Mouse (Mus musculus) midbrain, embryonic 11.5 days (tissue): ENCODE measurements around the gene Ubn1. TPM values are rescaled to one million over a fixed set of nuclear protein-coding genes. Genes with fewer than 3 reads are reported as not detected.

ENCODE experiments used
- ATAC-seq: fragments of 200-750 bp; cut with Nextera tagmentation; 2 replicates; pipeline ENCODE4 v1.8.0; 2017; ENCODE audit warnings: moderate TSS enrichment, moderate library complexity; ENCODE audit not compliant: low FRiP score
- DNase-seq: peaks from one replicate; pipeline ENCODE4 v3.0.0; 2015; ENCODE audit warnings: low spot score; ENCODE audit errors: missing footprints
- H3K27ac ChIP-seq: fragments of 300-500 bp; sonication (generic); 2 replicates; pipeline ENCODE4 v1.5.1; 2014; ENCODE audit warnings: low read depth, low read length
- H3K27me3 ChIP-seq: fragments of 300-500 bp; sonication (generic); 2 replicates; pipeline ENCODE4 v1.6.1; 2014; ENCODE audit warnings: mild to moderate bottlenecking, low read length, moderate library complexity, mixed read lengths; ENCODE audit not compliant: control insufficient read depth, insufficient read depth
- H3K36me3 ChIP-seq: fragments of 300-500 bp; sonication (generic); 2 replicates; pipeline ENCODE4 v1.6.1; 2014; ENCODE audit warnings: mild to moderate bottlenecking, low read length, moderate library complexity, mixed read lengths; ENCODE audit not compliant: control insufficient read depth, insufficient read depth
- H3K4me1 ChIP-seq: fragments of 300-500 bp; sonication (generic); 2 replicates; pipeline ENCODE4 v1.6.1; 2014; ENCODE audit warnings: low read length; ENCODE audit not compliant: control insufficient read depth, insufficient read depth
- H3K4me2 ChIP-seq: fragments of 300-500 bp; sonication (generic); 2 replicates; pipeline ENCODE4 v1.6.1; 2014; ENCODE audit warnings: mild to moderate bottlenecking, moderate library complexity
- H3K4me3 ChIP-seq: fragments of 300-500 bp; sonication (generic); 2 replicates; pipeline ENCODE4 v1.5.1; 2014; ENCODE audit warnings: low read depth, low read length
- H3K9ac ChIP-seq: fragments of 300-500 bp; sonication (generic); 2 replicates; pipeline ENCODE4 v1.6.1; 2014; ENCODE audit warnings: low read length
- H3K9me3 ChIP-seq: fragments of 300-500 bp; sonication (generic); 2 replicates; pipeline ENCODE4 v1.6.1; 2016; ENCODE audit warnings: low read length; ENCODE audit not compliant: control insufficient read depth
- WGBS: fragments of 180-500 bp; shearing (Covaris S2); extraction: QIAGEN DNeasy Blood & Tissue Kit; methylation state at CpG from one replicate; pipeline ENCODE4 v1.1.7; 2014; 5-methylcytosine and 5-hydroxymethylcytosine counted together
- polyA plus RNA-seq: library from polyadenylated mRNA; unstranded; fragments of >200 nt; fragmentation: Nextera tagmentation; extraction: Ambion mirVana; gene quantifications from 2 replicates; pipeline ENCODE4 v1.2.1, GENCODE M21; 2014

The Ubn1 gene
- polyA plus RNA-seq, 1 experiment from 2014 or later: 24.1 TPM

DNA sequence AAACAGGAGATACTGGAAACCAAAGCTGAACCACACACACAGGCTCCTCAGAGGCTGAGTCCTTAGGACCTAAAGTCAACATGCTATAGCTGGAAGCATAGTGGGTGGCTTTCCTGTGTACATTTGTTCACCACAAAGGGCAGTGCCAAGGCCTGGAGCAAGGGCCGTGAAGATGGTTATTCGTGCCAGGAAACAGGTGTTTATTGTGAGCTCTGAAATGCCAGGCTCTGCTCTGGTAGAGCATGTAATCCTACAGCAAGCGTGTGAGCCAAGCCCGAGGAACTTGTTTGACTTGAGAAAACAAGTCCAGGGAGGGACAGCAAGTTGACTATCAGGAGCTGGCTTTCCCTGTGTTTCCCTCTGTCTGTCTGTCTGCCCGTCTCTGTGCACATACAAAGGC lies 43.4 kb downstream of the Ubn1 start:
- Histone ChIP-seq H3K27ac (no peak overlapping the region), H3K9me3 (no peaks in the 10 kb centered on the region), H3K27me3 (no peaks in the 10 kb centered on the region), H3K9ac (no peak overlapping the region), H3K4me1 (no peaks in the 10 kb centered on the region), H3K4me3 (no peak overlapping the region), H3K36me3 (0 out of 2 replicates have a peak, but pooled peaks cover under 1% of the 10 kb centered on the region), H3K4me2 (no peak overlapping the region)
- no peak for ATAC-seq
- DNase-seq: no peak
- WGBS: 90% methylated on average over 5 of the region's 5 CpGs

DNA sequence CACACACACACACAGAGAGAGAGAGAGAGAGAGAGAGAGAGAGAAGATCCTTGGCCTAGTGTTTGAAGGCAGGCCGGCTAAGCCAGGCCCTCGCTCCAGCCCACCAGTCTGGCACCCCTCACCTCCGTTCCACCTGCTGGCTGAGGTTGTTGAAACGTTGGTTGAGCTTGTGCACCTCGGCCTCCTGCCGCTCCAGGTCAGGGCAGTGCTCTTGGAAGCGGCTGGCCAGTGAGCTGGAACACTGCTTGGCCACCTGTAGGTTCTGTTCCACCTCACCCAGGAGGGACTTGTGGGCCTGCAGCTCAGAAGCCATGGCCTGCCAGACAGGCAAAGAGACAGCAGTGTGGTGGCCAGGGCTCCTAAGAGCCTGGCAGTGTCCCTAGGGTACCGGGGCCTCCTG lies 46.6 kb downstream of the Ubn1 start:
- no peak overlapping the region for H3K27ac ChIP-seq
- DNase-seq (no peak), ATAC-seq (no peak)
- no peaks in the 10 kb centered on the region for H3K4me1 ChIP-seq
- no peaks in the 10 kb centered on the region for H3K9me3 ChIP-seq
- WGBS: 82% methylated on average over 8 of the region's 8 CpGs
- H3K36me3 ChIP-seq: no peaks in the 10 kb centered on the region
- no peak overlapping the region for H3K4me2 ChIP-seq
- no peaks in the 10 kb centered on the region for H3K27me3 ChIP-seq
- no peak overlapping the region for H3K9ac ChIP-seq
- H3K4me3 ChIP-seq: no peak overlapping the region

DNA sequence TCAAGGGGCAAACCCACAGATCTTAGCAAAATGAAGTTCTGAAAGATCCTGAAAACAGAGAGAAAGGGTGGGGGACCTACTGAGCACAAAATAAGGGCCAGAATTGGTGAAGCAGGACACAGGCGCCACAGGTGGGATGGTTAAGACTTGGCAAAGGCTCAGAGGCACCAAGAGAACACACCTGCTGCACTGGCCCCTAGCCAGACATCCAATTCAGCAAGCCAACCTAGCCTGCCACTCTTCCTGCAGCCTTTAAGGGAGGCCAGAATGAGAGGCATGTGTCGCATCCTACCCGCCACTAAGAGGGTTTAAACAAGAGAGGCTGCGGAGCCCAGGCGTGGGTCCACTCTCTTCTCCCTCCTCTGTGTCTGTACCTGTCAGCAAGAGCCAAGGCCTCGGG lies 51.1 kb downstream of the Ubn1 start:
- DNase-seq: no peak
- Histone ChIP-seq H3K4me2 (no peak overlapping the region), H3K27ac (no peak overlapping the region), H3K4me3 (no peak overlapping the region), H3K4me1 (no peaks in the 10 kb centered on the region), H3K9ac (no peak overlapping the region), H3K9me3 (no peaks in the 10 kb centered on the region), H3K36me3 (no peaks in the 10 kb centered on the region), H3K27me3 (no peaks in the 10 kb centered on the region)
- WGBS: 71% methylated on average over 6 of the region's 6 CpGs
- no peak for ATAC-seq

- no peak overlapping the region for H3K4me2 ChIP-seq
- H3K4me1 ChIP-seq: no peaks in the 10 kb centered on the region
- H3K9me3 ChIP-seq: no peaks in the 10 kb centered on the region
- ATAC-seq (no peak), DNase-seq (no peak)
- H3K27ac ChIP-seq: no peak overlapping the region
- WGBS: 87% methylated on average over 7 of the region's 7 CpGs
- H3K36me3 ChIP-seq: no peaks in the 10 kb centered on the region
- no peaks in the 10 kb centered on the region for H3K27me3 ChIP-seq
- no peak overlapping the region for H3K4me3 ChIP-seq
- H3K9ac ChIP-seq: no peak overlapping the region
These were observed 60.0 kb downstream of the Ubn1 start for GRCm38 (mm10) chr16:5109877-5110276.

DNA sequence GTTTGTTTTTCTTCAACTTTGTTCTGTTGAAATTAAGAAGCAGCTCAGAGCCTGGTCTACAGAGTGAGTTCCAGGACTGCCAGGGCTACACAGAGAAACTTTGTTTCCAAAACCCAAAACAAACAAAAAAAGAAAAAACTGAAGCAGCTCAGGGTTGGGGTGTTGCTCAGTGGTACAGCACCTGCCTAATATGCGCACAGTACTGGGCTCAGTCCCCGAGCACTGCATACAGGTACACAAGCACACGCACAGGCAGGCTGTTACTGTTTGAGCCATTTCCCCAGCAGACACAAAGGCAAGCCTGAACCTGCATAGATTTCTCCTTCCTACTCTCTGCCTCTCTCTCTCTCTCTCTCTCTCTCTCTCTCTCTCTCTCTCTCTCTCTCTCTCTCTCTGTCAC lies 61.2 kb downstream of the Ubn1 start:
- H3K36me3 ChIP-seq: no peaks in the 10 kb centered on the region
- DNase-seq (no peak), ATAC-seq (no peak)
- H3K4me2 ChIP-seq: no peak overlapping the region
- H3K9me3 ChIP-seq: no peaks in the 10 kb centered on the region
- H3K27ac ChIP-seq: no peak overlapping the region
- no peak overlapping the region for H3K9ac ChIP-seq
- no peak overlapping the region for H3K4me3 ChIP-seq
- WGBS: 94% methylated on average over 3 of the region's 3 CpGs
- H3K4me1 ChIP-seq: no peaks in the 10 kb centered on the region
- no peaks in the 10 kb centered on the region for H3K27me3 ChIP-seq

DNA sequence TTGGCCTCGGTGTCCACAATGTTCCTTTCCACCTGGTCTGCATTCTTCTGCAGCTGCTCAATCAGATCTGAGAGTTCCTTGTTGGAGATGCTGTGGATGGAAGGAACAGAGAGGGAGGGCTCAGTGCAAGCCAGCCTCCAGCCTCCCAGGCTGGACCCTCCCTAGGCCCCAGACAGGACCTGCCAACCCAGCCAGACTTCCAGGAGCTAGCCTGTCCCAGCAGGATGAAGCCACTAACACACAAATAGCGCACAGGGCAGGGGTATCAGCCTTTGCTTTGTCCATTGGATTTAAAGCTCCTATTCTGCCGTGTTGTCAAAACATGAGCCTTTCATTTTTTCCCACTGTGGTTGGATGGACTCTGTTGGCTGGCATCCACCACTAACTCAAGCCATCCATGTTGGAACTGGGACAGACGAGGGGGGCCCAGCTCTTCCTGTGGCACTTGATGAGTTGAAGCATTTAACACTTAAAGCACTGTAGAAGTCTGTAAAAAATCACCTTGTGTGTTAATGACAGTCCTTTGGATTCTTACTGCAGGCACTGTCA lies 63.2 kb downstream of the Ubn1 start:
- Histone ChIP-seq H3K4me3 (no peak overlapping the region), H3K9me3 (no peaks in the 10 kb centered on the region), H3K27ac (no peak overlapping the region), H3K4me1 (no peaks in the 10 kb centered on the region), H3K4me2 (no peak overlapping the region), H3K27me3 (no peaks in the 10 kb centered on the region), H3K36me3 (no peaks in the 10 kb centered on the region), H3K9ac (no peak overlapping the region)
- 73% methylated on average over 4 of the region's 4 CpGs for WGBS
- DNase-seq (no peak), ATAC-seq (no peak)

- no peak overlapping the region for H3K4me2 ChIP-seq
- 83% methylated on average over 2 of the region's 2 CpGs for WGBS
- H3K4me3 ChIP-seq: no peak overlapping the region
- H3K27me3 ChIP-seq: no peaks in the 10 kb centered on the region
- no peak for DNase-seq
- no peak for ATAC-seq
- no peaks in the 10 kb centered on the region for H3K36me3 ChIP-seq
- H3K9me3 ChIP-seq: no peaks in the 10 kb centered on the region
- no peaks in the 10 kb centered on the region for H3K4me1 ChIP-seq
- no peak overlapping the region for H3K27ac ChIP-seq
- no peak overlapping the region for H3K9ac ChIP-seq
These were observed 63.7 kb downstream of the Ubn1 start for GRCm38 (mm10) chr16:5113582-5113981.

DNA sequence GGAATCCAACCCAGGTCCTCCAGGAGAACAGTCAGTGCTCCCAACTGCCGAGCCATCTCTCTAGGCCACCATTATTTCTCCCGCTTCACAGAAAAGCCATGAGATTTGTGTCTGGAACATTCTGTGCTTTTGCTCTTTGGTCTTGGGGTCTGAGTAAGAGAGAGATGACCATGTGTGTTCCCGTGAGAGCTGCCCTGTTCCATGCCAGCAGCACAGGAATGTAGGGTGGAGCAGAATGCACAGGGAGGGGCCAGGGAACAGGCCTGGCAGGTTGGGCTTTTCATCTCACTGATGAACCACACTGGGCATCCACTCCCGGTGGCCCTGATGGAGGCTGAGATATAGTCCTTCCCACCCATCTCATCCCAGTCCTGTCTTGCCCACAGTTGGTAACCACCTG lies 69.5 kb downstream of the Ubn1 start:
- Histone ChIP-seq H3K9me3 (no peaks in the 10 kb centered on the region), H3K4me1 (no peaks in the 10 kb centered on the region), H3K4me3 (no peak overlapping the region), H3K27me3 (no peaks in the 10 kb centered on the region), H3K27ac (no peak overlapping the region), H3K36me3 (no peaks in the 10 kb centered on the region), H3K9ac (no peak overlapping the region), H3K4me2 (no peak overlapping the region)
- 81% methylated on average over 4 of the region's 4 CpGs for WGBS
- ATAC-seq: no peak
- DNase-seq: no peak

DNA sequence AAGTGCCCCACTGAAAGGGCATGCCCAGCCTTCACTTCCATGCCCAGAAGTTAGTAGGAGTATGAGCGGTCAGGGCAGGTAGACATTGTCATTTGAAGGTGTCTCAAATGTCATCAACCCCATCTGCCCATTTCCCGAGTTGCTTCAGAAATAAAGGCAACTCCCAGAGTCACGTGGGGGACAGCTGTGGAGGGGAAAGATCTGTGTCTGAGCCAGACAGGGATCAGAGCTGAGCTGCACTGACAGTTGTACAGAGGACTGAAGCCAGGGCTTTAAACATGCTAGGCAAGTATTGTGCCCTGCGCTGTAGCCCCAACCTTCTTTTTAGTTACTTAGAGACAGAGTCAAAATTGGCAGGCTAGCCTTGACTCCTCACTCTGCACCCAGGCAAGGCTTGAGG lies 70.0 kb downstream of the Ubn1 start:
- Histone ChIP-seq H3K9ac (no peak overlapping the region), H3K27ac (no peak overlapping the region)
- WGBS: 78% methylated on average over 4 of the region's 4 CpGs

DNA sequence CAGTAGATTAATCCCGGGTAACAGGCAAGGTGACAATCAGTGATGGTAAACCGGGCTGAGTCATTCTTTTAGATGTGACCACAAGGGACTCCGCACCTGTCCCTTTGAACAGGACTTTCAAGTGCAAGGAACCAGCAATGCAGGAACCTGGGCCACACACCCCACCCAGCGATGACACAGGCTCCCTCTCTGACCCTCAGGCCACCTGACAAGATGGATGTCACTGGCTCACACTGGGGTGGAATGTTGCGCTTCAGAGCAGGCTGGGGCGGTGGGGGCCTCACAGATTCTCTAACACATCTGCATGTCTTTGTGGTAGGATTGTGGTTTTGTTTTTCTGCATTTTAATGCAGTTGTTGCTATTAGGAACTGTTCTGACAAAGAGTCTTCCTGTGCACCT lies 73.6 kb downstream of the Ubn1 start:
- Histone ChIP-seq H3K27me3 (no peaks in the 10 kb centered on the region; the same call in 1 of the 2 replicates), H3K4me3 (no peak overlapping the region), H3K27ac (no peak overlapping the region), H3K9me3 (no peaks in the 10 kb centered on the region), H3K4me2 (no peak overlapping the region), H3K4me1 (no peaks in the 10 kb centered on the region), H3K36me3 (no peaks in the 10 kb centered on the region), H3K9ac (no peak overlapping the region)
- DNase-seq (peak; percentile 67), ATAC-seq (no peak)
- WGBS: 73% methylated on average over 6 of the region's 6 CpGs

More for the DNA sequence above, 70.0 kb downstream of the Ubn1 start:
- Histone ChIP-seq H3K36me3 (no peaks in the 10 kb centered on the region), H3K4me2 (no peak overlapping the region), H3K4me1 (no peaks in the 10 kb centered on the region), H3K27me3 (no peaks in the 10 kb centered on the region), H3K9me3 (no peaks in the 10 kb centered on the region), H3K4me3 (no peak overlapping the region)
- DNase-seq: peak; percentile 8
- ATAC-seq: no peak
